Mouse (Mus musculus) thymus, adult 2 months (tissue): Measurements from ENCODE around the gene Ift27.

ENCODE experiments used
- CTCF ChIP-seq: fragments of 200-500 bp; IDR thresholded peaks from 2 replicates; pipeline ENCODE4 v1.5.1; 2012; ENCODE audit warnings: mild to moderate bottlenecking, control low read depth, low read length, moderate library complexity, borderline replicate concordance; ENCODE audit not compliant: control insufficient read depth, poor library complexity, insufficient read depth; ENCODE audit errors: extremely low read depth
- POLR2A ChIP-seq: fragments of 200-500 bp; IDR thresholded peaks from 2 replicates; pipeline ENCODE4 v1.6.1; 2012; ENCODE audit warnings: mild to moderate bottlenecking, low read length, control low read depth, moderate library complexity; ENCODE audit not compliant: control insufficient read depth, poor library complexity, insufficient read depth; ENCODE audit errors: extremely low read depth

DNA sequence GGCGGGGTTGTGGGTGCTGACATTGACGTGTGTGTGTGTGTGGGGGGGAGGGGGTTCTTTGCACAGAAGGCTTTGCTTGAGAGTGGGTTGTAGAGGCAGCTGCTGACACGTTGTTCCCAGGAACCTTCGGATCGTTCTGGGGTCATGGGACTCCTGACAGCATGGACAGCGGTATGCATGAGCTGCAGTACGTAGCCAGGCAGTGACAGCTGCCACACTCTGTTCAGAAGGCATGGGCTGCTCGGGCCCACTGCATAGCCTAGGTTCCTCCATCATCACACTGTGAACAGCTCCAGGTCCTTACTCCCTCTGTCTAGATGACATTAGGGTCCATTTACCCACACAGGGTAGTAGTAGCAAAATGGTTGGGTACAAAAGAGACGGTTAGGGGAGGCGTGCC is 3.4 kb upstream of the Ift27 start:
- TF ChIP-seq CTCF, result no peak
- no peak for TF ChIP-seq POLR2A
